Mouse (Mus musculus) neural tube, embryonic 14.5 days (tissue): Measurements from ENCODE around the gene Adh6b. TPM values are rescaled to one million over a fixed set of nuclear protein-coding genes. Genes with fewer than 3 reads are reported as not detected.

Source experiments
- ATAC-seq: fragments of 200-750 bp; cut with Nextera tagmentation; 2 replicates; pipeline ENCODE4 v1.8.0; 2017; ENCODE audit warnings: low read depth, mild to moderate bottlenecking, moderate TSS enrichment, moderate library complexity
- H3K27ac ChIP-seq: fragments of 300-500 bp; sonication (generic); 2 replicates; pipeline ENCODE4 v1.5.1; 2014; ENCODE audit warnings: low read depth, mild to moderate bottlenecking, control low read depth, low read length, moderate library complexity, mixed read lengths
- H3K27me3 ChIP-seq: fragments of 300-500 bp; sonication (generic); 2 replicates; pipeline ENCODE4 v1.6.1; 2014; ENCODE audit warnings: low read length; ENCODE audit not compliant: control insufficient read depth, insufficient read depth
- H3K36me3 ChIP-seq: fragments of 300-500 bp; sonication (generic); 2 replicates; pipeline ENCODE4 v1.6.1; 2014; ENCODE audit warnings: low read length, mixed read lengths; ENCODE audit not compliant: control insufficient read depth, insufficient read depth
- H3K4me1 ChIP-seq: fragments of 300-500 bp; sonication (generic); 2 replicates; pipeline ENCODE4 v1.6.1; 2014; ENCODE audit warnings: low read length; ENCODE audit not compliant: control insufficient read depth, insufficient read depth
- H3K4me2 ChIP-seq: fragments of 300-500 bp; sonication (generic); 2 replicates; pipeline ENCODE4 v1.6.1; 2014; ENCODE audit warnings: mild to moderate bottlenecking, low read depth, low read length, control low read depth
- H3K4me3 ChIP-seq: fragments of 300-500 bp; sonication (generic); 2 replicates; pipeline ENCODE4 v1.5.1; 2014; ENCODE audit warnings: low read depth, low read length, control low read depth, mixed read lengths
- H3K9ac ChIP-seq: fragments of 300-500 bp; sonication (generic); replicated peaks from 2 replicates; pipeline ENCODE4 v1.6.1; 2014; ENCODE audit warnings: low read depth, mild to moderate bottlenecking, control low read depth, low read length, mixed read lengths
- H3K9me3 ChIP-seq: fragments of 300-500 bp; sonication (generic); 2 replicates; pipeline ENCODE4 v1.6.1; 2016; ENCODE audit warnings: low read length; ENCODE audit not compliant: control insufficient read depth
- WGBS: fragments of 180-500 bp; shearing (Covaris S2); extraction: QIAGEN DNeasy Blood & Tissue Kit; methylation state at CpG from one replicate; pipeline ENCODE4 v1.1.7; 2014; 5-methylcytosine and 5-hydroxymethylcytosine counted together
- polyA plus RNA-seq: library from polyadenylated mRNA; unstranded; fragments of >200 nt; fragmentation: Nextera tagmentation; extraction: Ambion mirVana; gene quantifications from 2 replicates; pipeline ENCODE4 v1.2.1, GENCODE M21; 2014

The Adh6b gene
- not detected in 2 replicates for polyA plus RNA-seq

DNA sequence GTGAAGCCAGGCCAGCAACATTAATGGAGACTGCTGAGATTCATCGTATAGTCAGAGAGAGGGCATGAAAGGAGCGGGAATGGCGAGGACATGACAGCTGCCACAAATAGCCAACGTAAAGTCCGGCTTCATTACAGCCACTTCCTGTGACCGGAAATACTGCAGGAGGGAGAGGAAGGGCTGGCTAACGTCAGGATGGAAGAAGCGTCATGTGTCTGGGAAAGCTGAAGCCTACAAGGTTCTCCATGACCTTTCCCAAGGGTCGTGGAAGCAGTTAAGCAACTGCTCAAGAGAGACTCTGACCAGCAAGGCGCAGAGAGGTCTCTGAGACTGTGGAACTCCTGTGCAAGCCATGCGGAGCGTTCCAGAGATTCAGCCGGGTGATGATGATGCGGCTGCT, at the start of gene Adh6b:
Gene Adh6b, plus strand, starts transcription at position 305 of the 400 bp plus-strand sequence.
- Histone ChIP-seq H3K27me3 (no peaks in the 10 kb centered on the region), H3K9me3 (no peaks in the 10 kb centered on the region), H3K27ac (no peak within 1 kb of the TSS), H3K36me3 (no peaks in the 10 kb centered on the region), H3K4me2 (no peak within 1 kb of the TSS), H3K9ac (no peak within 1 kb of the TSS), H3K4me1 (no peaks in the 10 kb centered on the region), H3K4me3 (no peak within 1 kb of the TSS)
- ATAC-seq: no peak
- WGBS: 88% methylated on average over 14 of the region's 14 CpGs

DNA sequence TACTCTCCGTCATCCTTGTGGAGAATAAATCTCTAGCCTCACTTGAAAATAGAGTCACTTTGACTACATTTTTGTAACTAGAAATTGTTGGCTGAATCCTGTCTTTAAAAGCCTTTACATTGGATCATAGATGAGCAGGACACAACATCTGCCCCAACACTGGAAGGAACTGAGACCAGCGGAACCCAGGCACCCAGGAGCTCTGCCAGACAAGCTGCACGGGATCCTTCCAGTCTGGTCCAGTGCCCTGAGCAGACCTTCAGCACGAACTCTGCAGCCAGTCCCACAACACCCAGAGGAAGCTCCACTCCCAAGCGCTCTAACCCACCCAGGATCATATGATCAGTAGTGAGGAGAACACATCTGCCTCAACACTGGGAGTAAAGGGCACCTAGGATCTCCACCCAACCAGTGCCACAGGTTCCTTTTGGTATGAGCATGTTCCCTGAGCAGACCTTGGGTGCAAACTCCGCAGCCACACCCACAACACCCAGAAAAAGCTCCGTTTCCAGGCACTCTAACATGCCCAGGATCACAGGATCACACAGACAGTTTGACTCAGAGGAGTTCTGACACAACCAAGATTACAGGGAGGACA, 48.2 kb upstream of the Adh6b start:
- H3K9ac ChIP-seq: no peak overlapping the region
- ATAC-seq: no peak
- no peaks in the 10 kb centered on the region for H3K9me3 ChIP-seq
- no peaks in the 10 kb centered on the region for H3K36me3 ChIP-seq
- 93% methylated on average over 7 of the region's 7 CpGs for WGBS
- H3K27me3 ChIP-seq: no peaks in the 10 kb centered on the region
- no peaks in the 10 kb centered on the region for H3K4me1 ChIP-seq
- H3K27ac ChIP-seq: no peak overlapping the region
- no peak overlapping the region for H3K4me3 ChIP-seq
- no peak overlapping the region for H3K4me2 ChIP-seq

- no peak overlapping the region for H3K4me3 ChIP-seq
- no peak overlapping the region for H3K4me2 ChIP-seq
- no peak for ATAC-seq
- no peak overlapping the region for H3K27ac ChIP-seq
- no peaks in the 10 kb centered on the region for H3K36me3 ChIP-seq
- WGBS: 95% methylated on average over 9 of the region's 9 CpGs
- no peaks in the 10 kb centered on the region for H3K27me3 ChIP-seq
- no peaks in the 10 kb centered on the region for H3K4me1 ChIP-seq
- no peak overlapping the region for H3K9ac ChIP-seq
- H3K9me3 ChIP-seq: no peaks in the 10 kb centered on the region
These were observed 41.4 kb upstream of the Adh6b start for GRCm38 (mm10) chr3:138300130-138300529.

- Histone ChIP-seq H3K9me3 (no peaks in the 10 kb centered on the region), H3K4me2 (no peak overlapping the region), H3K9ac (no peak overlapping the region), H3K4me3 (no peak overlapping the region), H3K27ac (no peak overlapping the region), H3K36me3 (no peaks in the 10 kb centered on the region), H3K27me3 (no peaks in the 10 kb centered on the region), H3K4me1 (no peaks in the 10 kb centered on the region)
- no peak for ATAC-seq
- 30% methylated on average over 4 of the region's 4 CpGs for WGBS
These were observed 38.9 kb upstream of the Adh6b start for GRCm38 (mm10) chr3:138302676-138303075.

GRCm38 (mm10) chr3:138303771-138304488, 37.6 kb upstream of the Adh6b start:
- WGBS: 75% methylated on average over 6 of the region's 6 CpGs
- no peak overlapping the region for H3K4me3 ChIP-seq
- no peak overlapping the region for H3K27ac ChIP-seq
- H3K9me3 ChIP-seq: no peaks in the 10 kb centered on the region
- no peak for ATAC-seq
- no peaks in the 10 kb centered on the region for H3K36me3 ChIP-seq
- H3K27me3 ChIP-seq: no peaks in the 10 kb centered on the region
- no peaks in the 10 kb centered on the region for H3K4me1 ChIP-seq
- H3K4me2 ChIP-seq: no peak overlapping the region
- no peak overlapping the region for H3K9ac ChIP-seq

GRCm38 (mm10) chr3:138304489-138304871, 37.1 kb upstream of the Adh6b start:
- ATAC-seq: no peak
- 46% methylated on average over 4 of the region's 4 CpGs for WGBS
- H3K36me3 ChIP-seq: no peaks in the 10 kb centered on the region

DNA sequence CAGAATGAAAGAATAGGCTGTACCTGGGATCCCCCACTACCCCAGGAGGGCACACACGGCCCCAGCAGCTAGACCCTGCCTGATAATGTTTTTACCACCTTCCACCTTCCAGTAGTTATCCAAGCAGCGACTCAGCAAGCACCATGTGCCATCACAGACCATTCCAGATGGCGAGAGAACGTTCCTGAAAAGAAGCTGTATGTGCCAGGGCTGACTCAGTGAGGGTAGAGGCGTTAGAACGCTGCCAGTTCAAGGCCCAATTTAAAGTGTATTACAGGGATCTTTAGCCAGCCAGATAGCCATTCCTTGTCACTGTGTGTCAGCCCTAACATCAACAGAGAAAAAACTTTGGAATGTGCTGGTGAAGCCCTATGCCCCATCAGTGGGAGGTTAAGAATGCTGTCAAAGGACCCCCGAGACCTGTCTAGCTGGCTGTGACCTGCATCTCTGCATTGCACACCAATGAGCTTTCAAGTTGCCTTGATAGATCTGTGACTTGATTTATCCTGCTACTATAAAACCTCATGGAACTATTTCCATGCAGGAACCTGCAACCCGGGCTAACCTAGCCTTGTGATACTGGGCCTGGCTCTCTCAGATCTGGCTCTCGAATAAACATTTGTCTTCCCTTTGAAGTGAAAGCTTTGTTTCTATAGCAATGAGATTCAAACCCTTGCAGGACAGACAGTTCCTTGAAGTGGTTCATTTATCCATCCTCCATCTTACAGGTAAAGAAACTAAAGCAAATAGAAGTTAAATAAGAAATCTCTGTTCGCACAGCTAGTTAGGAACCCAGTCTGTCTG, 35.9 kb upstream of the Adh6b start:
- no peak overlapping the region for H3K27ac ChIP-seq
- 76% methylated on average over 10 of the region's 10 CpGs for WGBS
- H3K27me3 ChIP-seq: no peaks in the 10 kb centered on the region
- no peak overlapping the region for H3K4me3 ChIP-seq
- H3K9me3 ChIP-seq: no peaks in the 10 kb centered on the region
- no peaks in the 10 kb centered on the region for H3K4me1 ChIP-seq
- H3K4me2 ChIP-seq: no peak overlapping the region
- no peaks in the 10 kb centered on the region for H3K36me3 ChIP-seq
- H3K9ac ChIP-seq: no peak overlapping the region
- ATAC-seq: no peak

More at GRCm38 (mm10) chr3:138304489-138304871, 37.1 kb upstream of the Adh6b start:
- Histone ChIP-seq H3K9ac (no peak overlapping the region), H3K4me3 (no peak overlapping the region), H3K4me1 (no peaks in the 10 kb centered on the region), H3K27me3 (no peaks in the 10 kb centered on the region), H3K9me3 (no peaks in the 10 kb centered on the region), H3K4me2 (no peak overlapping the region), H3K27ac (no peak overlapping the region)

DNA sequence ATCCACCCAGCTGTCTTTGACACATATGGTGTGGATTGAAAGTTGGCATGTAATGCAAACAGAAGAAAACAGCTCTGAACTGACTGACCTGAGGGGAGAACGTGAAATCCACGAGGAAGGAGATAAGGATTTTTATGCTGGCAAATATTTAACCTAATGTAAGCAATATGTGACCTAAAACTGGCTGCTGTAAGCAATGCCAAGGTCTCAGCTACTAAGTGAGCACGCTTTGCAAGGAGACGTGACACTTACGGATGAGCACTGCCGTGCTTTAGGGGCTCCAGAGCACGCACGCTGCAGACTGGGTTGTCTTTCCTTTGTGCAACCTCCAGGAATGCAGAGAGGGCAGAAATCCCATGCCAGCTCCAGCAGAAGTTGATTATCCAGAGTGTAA, 35.3 kb upstream of the Adh6b start:
- Histone ChIP-seq H3K4me2 (no peak overlapping the region), H3K9me3 (no peaks in the 10 kb centered on the region), H3K4me1 (no peaks in the 10 kb centered on the region), H3K4me3 (no peak overlapping the region), H3K27ac (no peak overlapping the region), H3K9ac (no peak overlapping the region), H3K36me3 (no peaks in the 10 kb centered on the region), H3K27me3 (no peaks in the 10 kb centered on the region)
- 56% methylated on average over 8 of the region's 8 CpGs for WGBS
- ATAC-seq: 0 out of 2 replicates have a peak, but pooled peaks have one; percentile 49

GRCm38 (mm10) chr3:138309910-138310309, 31.7 kb upstream of the Adh6b start:
- Histone ChIP-seq H3K9ac (no peak overlapping the region), H3K4me3 (no peak overlapping the region), H3K27ac (no peak overlapping the region), H3K4me1 (no peaks in the 10 kb centered on the region), H3K9me3 (no peaks in the 10 kb centered on the region), H3K4me2 (no peak overlapping the region), H3K27me3 (no peaks in the 10 kb centered on the region), H3K36me3 (no peaks in the 10 kb centered on the region)
- ATAC-seq: no peak
- 88% methylated on average over 8 of the region's 8 CpGs for WGBS
